Mouse (Mus musculus) stomach, postnatal 0 days (tissue): ENCODE results near the gene Pccb.

ENCODE experiments used
- CTCF ChIP-seq: IDR thresholded peaks from 2 replicates; pipeline ENCODE4 v1.5.1; 2016; ENCODE audit warnings: antibody characterized with exemption, low read depth, mild to moderate bottlenecking, moderate library complexity
- EP300 ChIP-seq: optimal IDR thresholded peaks from 2 replicates; pipeline ENCODE3; 2016; ENCODE audit warnings: antibody characterized with exemption

DNA sequence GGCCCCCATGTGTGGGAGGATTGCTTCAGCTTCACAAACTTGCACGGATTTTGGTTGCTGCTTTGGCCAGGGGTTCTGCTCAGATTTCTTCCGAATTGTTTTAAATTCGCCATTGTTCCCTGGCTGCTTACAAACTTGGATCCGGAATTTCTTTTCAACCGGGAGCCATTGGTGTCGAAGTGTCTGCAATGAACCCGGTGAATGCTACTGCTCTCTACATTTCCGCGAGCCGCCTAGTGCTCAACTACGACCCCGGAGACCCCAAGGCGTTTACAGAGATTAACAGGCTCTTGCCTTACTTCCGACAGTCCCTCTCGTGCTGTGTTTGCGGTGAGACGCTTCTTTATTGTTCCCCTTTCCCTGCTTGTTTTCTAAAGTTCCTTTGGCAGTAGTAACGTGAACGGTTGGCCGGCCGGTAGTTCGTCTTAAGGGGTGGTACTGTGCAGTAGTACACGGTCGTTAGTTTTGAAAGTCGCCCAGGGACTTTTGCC lies 40.4 kb upstream of the Pccb start:
- no peak for TF ChIP-seq CTCF
- no peak for TF ChIP-seq EP300
